Mouse (Mus musculus): ENCODE measurements around the gene Cd5.

The Cd5 gene

GRCm38 (mm10) chr19:10676656-10677055 is 62.1 kb downstream of the Cd5 start:
- in situ Hi-C loops (cut with MboI, MseI): no loop called here

DNA sequence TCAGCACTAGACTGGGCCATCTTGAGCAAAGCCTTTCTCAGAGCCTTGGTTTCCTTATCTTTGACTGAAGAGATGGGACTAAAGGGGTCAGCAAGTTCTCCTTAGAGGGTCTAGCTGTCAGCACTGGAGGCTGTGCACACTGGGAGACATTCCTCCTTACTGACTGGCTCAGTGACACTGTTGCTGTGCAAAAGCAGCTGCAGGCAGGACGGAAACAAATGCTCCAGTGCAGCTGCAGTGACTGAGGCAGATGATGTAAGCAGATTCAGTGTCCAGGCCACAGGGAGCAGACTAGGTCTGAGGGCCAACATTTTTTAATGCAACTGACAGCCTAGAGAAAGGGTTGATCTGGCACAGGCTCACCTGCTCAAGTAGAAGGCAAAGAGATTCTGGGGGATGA is 65.5 kb downstream of the Cd5 start:
- in situ Hi-C loops (cut with MboI, MseI): loop anchor here (25.0 kb wide), 1 partner anchor 989 kb away; the partner anchor contains the start of gene Oosp2

DNA sequence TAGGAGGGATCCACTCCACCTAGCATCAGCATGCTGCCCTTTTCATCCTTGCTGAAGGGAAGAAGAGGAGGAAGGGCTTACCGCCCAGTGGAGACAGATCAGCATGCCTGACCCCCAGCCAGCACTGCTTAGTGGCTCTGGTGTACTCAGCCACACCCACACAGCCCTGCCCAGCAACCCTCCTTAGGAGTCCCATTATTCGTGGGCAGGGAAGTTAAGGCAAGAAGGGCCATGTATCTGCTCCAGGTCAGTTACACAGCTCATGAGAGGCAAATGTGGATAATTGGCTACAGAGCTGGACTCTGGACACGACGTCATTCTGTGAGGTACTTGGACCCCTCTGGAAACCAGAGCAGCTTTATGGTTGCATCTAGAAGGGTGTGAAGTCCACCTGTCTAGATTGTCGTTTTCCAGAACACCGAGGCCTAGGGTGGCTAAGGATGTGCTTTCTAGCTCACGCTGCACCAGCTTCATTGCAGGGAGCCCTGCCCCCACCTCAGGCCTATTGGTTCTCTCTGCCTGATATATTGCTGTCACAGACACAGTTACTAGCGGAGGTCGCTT is 66.9 kb downstream of the Cd5 start:
- in situ Hi-C loops (cut with MboI, MseI): loop anchor here (25.0 kb wide), 1 partner anchor 990 kb away; the partner anchor contains the start of gene Oosp2

- in situ Hi-C loops (cut with MboI, MseI): loop anchor here (25.0 kb wide), 1 partner anchor 991 kb away; the partner anchor contains the start of gene Oosp2
These were observed 67.5 kb downstream of the Cd5 start for GRCm38 (mm10) chr19:10671319-10671718.

All from regulatory T cell (primary cell).